Mouse (Mus musculus) induced T-regulatory cell, adult 2 months (primary cell): Measurements from ENCODE around the gene Usp49.
"Not testable (repeated sequence)": the region's sequence is repeated elsewhere in the genome, so short reads cannot be mapped to it uniquely, and the experiment has no call there.

Source experiments
- DNase-seq: peaks from one replicate; pipeline ENCODE4 v3.0.0-alpha.2; 2012; ENCODE audit warnings: low read depth

Gene Usp49

DNA sequence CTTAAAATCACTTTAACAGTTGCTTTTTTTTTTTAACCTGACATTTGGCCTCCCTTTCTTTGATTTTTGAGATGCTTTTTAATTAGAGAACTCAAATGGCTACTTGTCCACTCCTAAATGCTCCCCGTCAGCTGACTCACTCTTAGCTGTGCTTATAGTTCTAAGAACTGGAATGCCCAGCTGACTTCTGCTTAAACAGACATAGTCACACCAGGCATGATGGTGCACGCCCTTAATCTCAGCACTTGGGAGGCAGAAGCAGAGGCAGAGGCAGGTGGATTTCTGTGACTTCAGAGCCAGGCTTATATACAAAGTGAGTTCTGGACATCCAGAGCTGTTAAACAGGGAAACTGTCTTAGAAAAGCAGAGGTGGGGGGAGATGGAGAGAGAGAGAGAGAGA, 21.5 kb downstream of the Usp49 start:
- no peak for DNase-seq

GRCm38 (mm10) chr17:47654346-47654745, 23.9 kb downstream of the Usp49 start:
- DNase-seq = not testable (repeated sequence)

DNA sequence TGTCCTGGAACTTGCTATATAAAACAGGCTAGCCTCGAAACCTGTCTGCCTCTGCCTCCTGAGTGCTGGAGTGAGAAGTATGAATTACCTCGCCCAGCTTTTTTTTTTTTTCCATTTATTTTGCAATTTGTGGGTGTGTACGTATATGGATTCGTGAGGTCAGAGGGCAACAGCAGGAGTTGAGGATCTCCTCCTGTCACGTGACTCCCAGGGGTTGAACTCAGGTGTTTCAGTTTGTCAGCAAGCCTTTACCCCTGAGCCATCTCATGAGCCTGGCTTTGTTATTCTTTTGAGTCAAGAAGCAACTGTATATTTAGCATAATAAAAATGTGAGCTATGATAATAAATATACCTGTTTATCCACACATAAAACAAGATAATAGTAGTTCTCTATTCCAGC, 25.2 kb downstream of the Usp49 start:
- no peak for DNase-seq

DNA sequence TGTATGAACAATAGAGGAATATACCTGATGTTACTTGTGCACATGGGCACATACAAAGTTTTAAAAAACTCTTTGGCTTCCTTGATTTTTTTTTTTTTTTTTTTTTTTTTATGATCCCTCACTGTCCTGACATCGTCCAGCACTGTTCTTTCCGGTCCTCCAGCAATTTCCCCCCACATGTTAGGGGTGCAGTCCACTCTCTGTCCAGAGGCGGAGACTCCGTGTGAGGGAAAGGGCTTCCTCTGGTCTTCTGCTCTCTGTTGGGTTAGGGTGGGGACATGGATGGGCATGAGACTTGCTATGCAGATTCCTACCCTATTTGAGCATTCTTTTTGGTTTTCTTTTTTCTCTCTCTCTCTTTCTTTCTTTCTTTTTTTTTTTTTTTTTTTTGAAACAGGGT, 27.4 kb downstream of the Usp49 start:
- DNase-seq = no peak

GRCm38 (mm10) chr17:47658741-47659243, 28.3 kb downstream of the Usp49 start:
- no peak for DNase-seq

GRCm38 (mm10) chr17:47663009-47663713, 32.7 kb downstream of the Usp49 start:
- no peak for DNase-seq

GRCm38 (mm10) chr17:47664474-47664873, 34.0 kb downstream of the Usp49 start:
- no peak for DNase-seq

- DNase-seq = no peak
Measured at GRCm38 (mm10) chr17:47669166-47669565, 38.7 kb downstream of the Usp49 start.

- no peak for DNase-seq
Measured at GRCm38 (mm10) chr17:47671988-47672310, 41.5 kb downstream of the Usp49 start.

DNA sequence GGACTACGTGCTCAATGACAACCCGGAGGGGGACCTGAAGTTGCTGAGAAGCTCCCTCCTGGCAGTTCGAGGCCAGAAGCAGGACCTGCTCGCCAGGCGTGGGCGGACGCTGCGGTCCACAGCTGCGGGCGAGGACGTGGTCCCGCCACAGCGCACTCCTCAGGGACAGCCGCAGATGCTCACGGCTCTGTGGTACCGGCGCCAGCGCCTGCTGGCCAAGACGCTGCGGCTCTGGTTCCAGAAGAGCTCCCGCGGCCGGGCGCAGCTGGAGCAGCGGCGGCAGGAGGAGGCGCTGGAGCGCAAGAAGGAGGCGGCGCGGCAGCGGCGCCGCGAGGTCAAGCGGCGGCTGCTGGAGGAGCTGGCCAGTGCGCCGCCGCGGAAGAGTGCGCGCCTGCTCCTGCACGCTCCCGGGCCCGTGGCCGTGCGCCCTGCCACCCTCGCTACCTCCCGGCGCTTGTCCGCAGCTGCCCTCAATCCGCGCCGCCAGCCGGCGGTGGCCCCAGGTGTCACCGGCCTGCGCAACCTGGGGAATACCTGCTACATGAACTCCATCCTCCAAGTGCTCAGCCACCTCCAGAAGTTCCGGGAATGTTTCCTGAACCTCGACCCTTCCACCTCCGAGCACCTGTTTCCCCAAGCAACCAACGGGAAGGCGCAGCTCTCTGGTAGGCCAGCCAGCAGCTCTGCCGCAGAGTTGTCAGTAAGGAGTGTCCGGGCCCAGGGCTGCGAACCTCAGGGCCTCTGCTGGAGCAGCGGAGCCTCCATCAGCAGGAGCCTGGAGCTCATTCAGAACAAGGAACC, 42.0 kb downstream of the Usp49 start:
- DNase-seq = no peak

GRCm38 (mm10) chr17:47676581-47676980, 46.1 kb downstream of the Usp49 start:
- peak; percentile 78 for DNase-seq

- DNase-seq = no peak
Measured at GRCm38 (mm10) chr17:47678238-47678637, 47.7 kb downstream of the Usp49 start.

GRCm38 (mm10) chr17:47678702-47679101, 48.2 kb downstream of the Usp49 start:
- no peak for DNase-seq

DNA sequence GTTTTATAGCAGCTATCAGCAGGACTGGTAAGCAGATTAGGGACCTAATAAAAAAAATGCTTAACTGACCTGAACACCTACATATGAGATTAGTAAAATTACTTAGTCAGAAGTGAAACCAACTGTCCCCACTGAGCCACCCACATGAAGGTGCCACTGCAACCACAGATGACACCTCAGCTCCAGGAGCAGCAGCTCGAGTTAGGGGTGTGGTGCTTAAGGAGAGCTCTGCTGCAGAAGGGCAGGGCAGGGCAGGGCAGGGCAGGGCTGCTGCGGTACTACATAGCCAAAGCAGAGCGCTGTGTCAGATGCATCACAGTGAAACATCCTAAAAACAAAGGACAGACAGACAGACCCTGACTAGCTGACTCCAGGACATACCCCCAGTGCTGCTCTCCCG, 52.3 kb downstream of the Usp49 start:
- DNase-seq = peak; percentile 59

DNA sequence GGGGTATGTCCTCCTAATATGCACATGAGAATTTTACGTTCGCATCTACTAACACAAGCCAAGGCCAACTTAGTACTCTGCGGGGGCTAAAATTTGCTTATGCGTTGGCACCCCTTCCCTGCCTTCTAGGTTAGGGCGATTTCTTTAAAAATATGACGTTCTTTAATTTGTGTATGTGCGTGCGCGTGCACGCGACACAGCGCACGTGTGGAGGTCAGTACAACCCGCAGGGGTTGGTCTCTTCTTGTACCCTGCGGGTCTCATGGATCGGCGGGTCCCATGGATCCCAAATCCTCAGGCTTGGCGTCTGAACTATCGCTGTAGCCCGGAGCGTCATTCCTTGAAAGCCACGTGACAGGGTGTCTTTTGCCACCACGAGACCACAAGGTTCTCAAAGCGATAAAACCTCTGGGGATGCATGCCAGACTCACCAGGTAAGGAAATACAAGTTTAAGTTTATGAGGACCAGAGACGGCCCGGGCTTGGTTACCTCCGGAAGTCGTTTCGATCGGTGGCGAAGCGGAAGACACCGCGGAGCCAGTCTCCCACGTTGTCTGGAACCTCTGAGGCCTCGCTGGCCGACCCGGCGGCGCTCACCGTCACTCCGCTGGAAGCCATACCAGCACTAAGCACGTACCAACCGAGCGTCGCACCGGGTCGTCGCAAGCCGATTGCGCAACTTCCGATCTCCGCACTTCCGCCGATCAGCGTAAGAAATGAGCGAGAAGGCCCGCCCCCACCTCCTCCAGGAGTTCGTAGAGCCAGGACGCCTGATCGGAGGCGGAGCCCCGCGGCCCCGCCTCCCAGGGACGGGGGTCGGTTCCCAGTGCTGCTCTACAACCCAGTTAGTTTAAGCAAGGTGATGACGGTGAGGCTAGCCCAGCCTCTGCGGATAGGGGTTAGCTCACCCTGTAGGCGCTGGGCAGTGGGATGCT, 57.2 kb downstream of the Usp49 start:
- peak; percentile 98 for DNase-seq

DNA sequence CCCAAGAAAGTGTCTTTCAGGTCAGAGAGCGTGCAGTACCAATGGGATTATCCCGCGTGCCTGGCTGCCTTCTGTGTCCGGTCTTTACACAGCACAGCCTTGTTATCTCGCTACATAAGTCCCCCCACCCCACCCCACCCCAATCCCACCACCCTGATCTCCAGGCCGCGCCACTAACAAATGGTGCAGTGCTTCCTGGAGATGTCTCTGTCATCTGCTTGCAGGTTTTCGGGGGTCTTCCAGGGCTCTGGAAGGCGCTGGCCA, 57.8 kb downstream of the Usp49 start, which contains the start of gene Tomm6:
TSS of gene Tomm6 (minus strand) at position 43 of the 264 bp plus-strand sequence.
- DNase-seq = no peak

DNA sequence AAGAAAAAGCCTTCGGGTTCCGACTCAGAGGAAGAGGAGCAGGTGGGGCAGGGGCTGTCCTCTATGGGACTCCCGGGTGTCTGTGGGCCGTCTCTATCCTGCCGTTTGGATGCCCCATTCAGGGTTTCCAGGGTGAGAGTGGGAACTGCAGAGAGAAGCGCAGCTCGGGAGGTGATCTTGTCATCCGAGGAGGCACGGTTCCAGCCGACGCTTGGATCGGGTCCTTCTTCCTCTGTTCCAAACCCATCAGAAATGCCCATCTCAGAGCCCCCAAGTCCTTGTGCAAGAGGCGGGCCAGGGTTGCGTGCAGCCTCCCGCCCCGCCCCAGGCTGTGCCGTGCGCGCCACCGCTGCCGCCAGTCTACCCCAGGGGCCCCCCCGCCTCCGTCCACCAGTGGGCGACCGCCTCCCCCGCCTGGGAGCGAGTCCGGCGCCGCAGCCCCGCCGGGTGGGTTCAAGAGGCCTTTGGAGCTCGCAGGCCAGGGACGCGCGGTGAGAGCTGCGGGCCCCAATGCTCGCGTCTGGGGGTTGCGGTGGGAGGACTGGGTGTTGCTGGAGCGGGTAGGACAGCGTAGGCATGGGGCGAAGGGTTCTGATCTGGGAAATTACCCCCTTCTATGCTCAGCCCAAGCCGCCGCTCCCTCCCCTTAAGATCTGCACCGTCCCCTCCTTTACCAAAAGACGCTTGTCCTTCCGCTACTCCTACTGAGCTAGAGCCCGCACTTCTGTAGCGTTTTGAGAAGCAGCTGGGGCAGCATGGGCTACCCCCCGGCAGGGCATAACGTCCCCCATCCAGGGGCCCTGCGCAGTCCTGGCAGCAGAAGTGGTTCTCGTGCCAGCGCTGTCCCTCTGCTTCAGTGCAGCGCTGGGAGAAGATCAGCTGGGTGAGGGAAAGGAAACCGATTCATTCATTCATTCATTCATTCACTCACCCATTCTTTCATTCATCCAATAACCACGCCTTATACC, 58.4 kb downstream of the Usp49 start, which contains the start of gene Frs3:
TSS of gene Frs3 (plus strand) at position 423 of the 968 bp plus-strand sequence.
- peak; percentile 74 for DNase-seq

DNA sequence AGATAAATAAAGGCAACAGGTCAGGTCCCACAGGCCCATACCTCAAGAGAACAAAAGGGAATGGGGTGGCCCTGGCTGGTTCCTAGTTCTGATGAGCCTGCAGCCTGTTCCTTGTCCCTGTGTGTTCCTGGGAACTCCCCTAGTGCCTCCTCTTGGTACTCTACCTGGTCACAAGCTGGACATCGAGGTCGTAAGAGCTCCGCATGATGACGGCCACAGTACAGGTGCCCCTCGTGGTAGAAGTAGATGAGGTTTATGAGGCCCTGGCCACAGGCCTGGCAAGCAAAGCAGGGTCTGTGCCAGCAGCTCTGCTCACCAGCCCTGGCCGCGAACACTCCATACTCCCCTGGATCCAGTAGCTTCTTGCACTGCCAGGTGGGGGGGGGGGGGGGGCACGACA, 59.4 kb downstream of the Usp49 start:
- no peak for DNase-seq

DNA sequence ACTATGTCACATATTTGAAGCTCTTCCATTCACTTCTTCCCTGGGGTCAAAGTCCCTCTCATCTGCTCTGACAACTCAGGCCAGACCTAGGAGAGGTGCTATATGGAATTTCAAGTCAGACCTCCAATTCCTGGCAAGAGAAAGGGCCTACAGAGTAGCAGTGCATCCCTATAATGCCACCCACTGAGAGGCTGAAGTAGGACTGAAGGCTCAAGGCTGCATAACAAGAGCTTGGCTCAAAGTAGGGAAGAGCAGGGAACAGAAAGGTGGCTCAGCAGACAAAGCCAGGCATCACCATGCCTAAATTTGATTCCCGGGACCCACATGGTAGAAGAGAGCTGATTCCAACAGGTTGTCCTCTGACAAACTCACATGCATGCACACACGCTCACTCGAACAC, 61.2 kb downstream of the Usp49 start:
- DNase-seq = no peak

DNA sequence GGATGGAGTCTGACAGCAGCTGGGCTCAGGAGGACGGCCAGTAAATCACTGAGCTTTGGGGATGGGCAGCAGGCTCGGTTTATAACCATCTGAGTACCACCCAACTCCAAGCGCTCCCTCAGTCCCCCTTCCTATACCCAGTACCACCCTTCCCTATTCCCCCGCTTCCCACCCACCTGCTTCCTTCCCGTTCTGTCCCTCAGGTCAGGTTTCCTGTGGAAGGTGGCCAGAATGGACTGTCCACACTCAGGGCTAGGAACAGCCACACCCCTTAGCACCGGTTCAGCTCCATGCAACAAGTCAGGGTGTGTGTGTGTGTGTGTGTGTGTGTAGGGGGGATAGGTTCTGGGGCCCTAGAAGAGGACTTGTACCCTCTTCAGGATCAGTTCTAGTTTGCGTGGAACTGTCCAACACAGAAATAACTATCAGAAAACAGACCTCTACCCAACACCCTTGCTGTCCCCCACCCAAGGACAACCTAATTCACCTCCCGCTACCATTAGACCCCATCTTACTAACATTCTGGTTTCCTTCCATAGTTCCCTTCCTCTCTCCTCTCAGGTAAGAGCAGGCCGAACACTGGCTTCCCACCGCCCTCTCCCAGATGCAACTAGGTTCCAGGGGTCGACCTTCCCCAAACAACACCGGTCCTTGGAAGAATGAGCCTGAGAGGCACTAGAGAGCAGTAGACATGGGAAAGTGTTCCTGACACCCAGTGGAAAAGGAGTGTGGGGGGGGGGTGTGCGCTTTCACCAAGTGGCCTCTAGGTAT, 63.4 kb downstream of the Usp49 start:
- no peak for DNase-seq

DNA sequence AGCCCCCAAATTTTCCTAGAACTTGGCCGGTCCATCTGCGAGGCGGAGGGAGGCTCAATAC, 63.8 kb downstream of the Usp49 start, which contains the start of gene Gm21981:
TSS of gene Gm21981 (minus strand) at position 14 of the 61 bp plus-strand sequence.
- DNase-seq = no peak
